Mouse (Mus musculus) thymus, adult 2 months (tissue): Measurements from ENCODE around the gene Mdc1. TPM values are rescaled to one million over a fixed set of nuclear protein-coding genes. Genes with fewer than 3 reads are reported as not detected.

Source experiments
- DNase-seq: peaks from one replicate; pipeline ENCODE4 v3.0.0; 2021
- H3K27ac ChIP-seq: fragments of 200-500 bp; 2 replicates; pipeline ENCODE4 v1.5.1; 2012; ENCODE audit warnings: low read length, control low read depth; ENCODE audit not compliant: control insufficient read depth, insufficient read depth
- H3K27me3 ChIP-seq: fragments of 200-500 bp; 2 replicates; pipeline ENCODE4 v1.6.1; 2012; ENCODE audit warnings: mild to moderate bottlenecking, low read length, moderate library complexity, mixed read lengths; ENCODE audit not compliant: control insufficient read depth, insufficient read depth
- H3K36me3 ChIP-seq: fragments of 200-500 bp; 2 replicates; pipeline ENCODE4 v1.6.1; 2012; ENCODE audit warnings: mild to moderate bottlenecking, low read length, moderate library complexity; ENCODE audit not compliant: control insufficient read depth, insufficient read depth
- H3K4me1 ChIP-seq: fragments of 200-500 bp; replicated peaks from 2 replicates; pipeline ENCODE4 v1.6.1; 2012; ENCODE audit warnings: low read length; ENCODE audit not compliant: control insufficient read depth, insufficient read depth
- H3K4me3 ChIP-seq: fragments of 200-500 bp; 2 replicates; pipeline ENCODE4 v1.5.1; 2012; ENCODE audit warnings: mild to moderate bottlenecking, low read length, control low read depth, moderate library complexity; ENCODE audit not compliant: control insufficient read depth, insufficient read depth
- CTCF ChIP-seq: fragments of 200-500 bp; IDR thresholded peaks from 2 replicates; pipeline ENCODE4 v1.5.1; 2012; ENCODE audit warnings: mild to moderate bottlenecking, control low read depth, low read length, moderate library complexity, borderline replicate concordance; ENCODE audit not compliant: control insufficient read depth, poor library complexity, insufficient read depth; ENCODE audit errors: extremely low read depth
- POLR2A ChIP-seq: fragments of 200-500 bp; IDR thresholded peaks from 2 replicates; pipeline ENCODE4 v1.6.1; 2012; ENCODE audit warnings: mild to moderate bottlenecking, low read length, control low read depth, moderate library complexity; ENCODE audit not compliant: control insufficient read depth, poor library complexity, insufficient read depth; ENCODE audit errors: extremely low read depth
- WGBS: fragments of 180-500 bp; shearing (Covaris S2); methylation state at CpG from one replicate; pipeline ENCODE4 v1.1.7; 2018; 5-methylcytosine and 5-hydroxymethylcytosine counted together
- polyA plus RNA-seq: library from polyadenylated mRNA; depleted of rRNA; stranded (reverse); fragments of >200 nt; gene quantifications from 2 replicates; pipeline ENCODE4 v1.2.3, GENCODE M21; 2012

Mdc1 gene
- polyA plus RNA-seq, 1 experiment, result 17.4 TPM

- H3K4me1 ChIP-seq, result peaks cover 39% of the 10 kb centered on the region
- no peaks in the 10 kb centered on the region for H3K27me3 ChIP-seq
- peak overlapping the region; percentile 96 for H3K4me3 ChIP-seq
- H3K36me3 ChIP-seq, result no peaks in the 10 kb centered on the region
- TF ChIP-seq POLR2A (no peak), CTCF (peak; percentile 10; the same call in 1 of the 2 replicates)
- peak overlapping the region; percentile 55 for H3K27ac ChIP-seq
- DNase-seq, result peak; percentile 72
- WGBS, result 6% methylated on average over 26 of the region's 26 CpGs
Measured at GRCm38 (mm10) chr17:35866911-35867890, 25.9 kb downstream of the Mdc1 start.

GRCm38 (mm10) chr17:35868165-35868820 lies 27.0 kb downstream of the Mdc1 start:
- Histone ChIP-seq H3K4me1 (peaks cover 42% of the 10 kb centered on the region), H3K36me3 (no peaks in the 10 kb centered on the region), H3K27me3 (no peaks in the 10 kb centered on the region), H3K4me3 (peak overlapping the region; percentile 96), H3K27ac (peak overlapping the region; percentile 88)
- WGBS, result 4% methylated on average over 17 of the region's 17 CpGs
- TF ChIP-seq POLR2A (peak; percentile 29; the same call in 1 of the 2 replicates), CTCF (no peak)
- peak; percentile 69 for DNase-seq

GRCm38 (mm10) chr17:35868961-35869345 lies 27.6 kb downstream of the Mdc1 start:
- Histone ChIP-seq H3K27me3 (no peaks in the 10 kb centered on the region), H3K4me1 (peaks cover 46% of the 10 kb centered on the region), H3K4me3 (peak overlapping the region; percentile 96), H3K27ac (peak overlapping the region; percentile 88), H3K36me3 (peaks cover under 1% of the 10 kb centered on the region; the same call in 1 of the 2 replicates)
- DNase-seq, result no peak
- 1% methylated on average over 7 of the region's 7 CpGs for WGBS
- TF ChIP-seq CTCF, result no peak
- TF ChIP-seq POLR2A, result no peak

- peaks cover 46% of the 10 kb centered on the region for H3K4me1 ChIP-seq
- H3K27ac ChIP-seq, result peak overlapping the region; percentile 88
- H3K36me3 ChIP-seq, result peaks cover 6% of the 10 kb centered on the region
- WGBS, result under 1% methylated on average over 7 of the region's 7 CpGs
- H3K4me3 ChIP-seq, result peak overlapping the region; percentile 96
- peak; percentile 47 for DNase-seq
- no peaks in the 10 kb centered on the region for H3K27me3 ChIP-seq
- TF ChIP-seq CTCF (no peak), POLR2A (0 out of 2 replicates have a peak, but pooled peaks have one; percentile 38)
Measured at GRCm38 (mm10) chr17:35869346-35870067, 28.2 kb downstream of the Mdc1 start.

GRCm38 (mm10) chr17:35870151-35870883 lies 29.0 kb downstream of the Mdc1 start:
- peaks cover 14% of the 10 kb centered on the region for H3K36me3 ChIP-seq
- H3K4me3 ChIP-seq, result peak overlapping the region; percentile 96
- no peak for TF ChIP-seq POLR2A
- TF ChIP-seq CTCF, result no peak; the same call in 1 of the 2 replicates
- WGBS, result 3% methylated on average over 9 of the region's 9 CpGs
- H3K27me3 ChIP-seq, result no peaks in the 10 kb centered on the region
- DNase-seq, result peak; percentile 85
- H3K27ac ChIP-seq, result peak overlapping the region; percentile 88
- H3K4me1 ChIP-seq, result peaks cover 39% of the 10 kb centered on the region
